Mouse (Mus musculus) ovary, postnatal 36 days (tissue): ENCODE measurements around the gene Klf7.

Experiments used
- DNase-seq: peaks from one replicate; pipeline ENCODE4 v3.0.0; 2022; ENCODE audit warnings: low spot score, mixed read lengths

The Klf7 gene

GRCm38 (mm10) chr1:64032502-64033231 is 89.4 kb downstream of the Klf7 start:
- DNase-seq, result no peak

DNA sequence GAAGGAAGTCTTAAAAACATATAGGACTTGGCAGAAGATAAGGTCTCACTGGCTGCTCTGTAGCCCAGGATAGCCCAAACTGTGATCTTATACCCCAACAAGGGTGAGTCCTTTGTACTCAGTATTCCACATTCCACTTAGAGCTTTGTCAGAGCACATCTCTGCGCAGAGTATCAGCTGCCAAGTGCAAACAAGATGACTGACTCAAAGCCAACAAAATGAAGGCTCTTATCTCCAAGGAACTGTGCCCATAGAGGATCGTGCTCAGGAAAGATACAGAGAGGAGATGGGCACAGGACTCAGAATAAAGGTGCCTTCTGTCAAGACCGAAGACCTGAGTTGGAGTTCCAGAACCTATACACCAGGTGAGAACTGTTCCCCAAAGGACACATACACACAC is 100.1 kb downstream of the Klf7 start:
- DNase-seq, result no peak

GRCm38 (mm10) chr1:64020672-64021635 is 101.1 kb downstream of the Klf7 start:
- DNase-seq, result no peak

DNA sequence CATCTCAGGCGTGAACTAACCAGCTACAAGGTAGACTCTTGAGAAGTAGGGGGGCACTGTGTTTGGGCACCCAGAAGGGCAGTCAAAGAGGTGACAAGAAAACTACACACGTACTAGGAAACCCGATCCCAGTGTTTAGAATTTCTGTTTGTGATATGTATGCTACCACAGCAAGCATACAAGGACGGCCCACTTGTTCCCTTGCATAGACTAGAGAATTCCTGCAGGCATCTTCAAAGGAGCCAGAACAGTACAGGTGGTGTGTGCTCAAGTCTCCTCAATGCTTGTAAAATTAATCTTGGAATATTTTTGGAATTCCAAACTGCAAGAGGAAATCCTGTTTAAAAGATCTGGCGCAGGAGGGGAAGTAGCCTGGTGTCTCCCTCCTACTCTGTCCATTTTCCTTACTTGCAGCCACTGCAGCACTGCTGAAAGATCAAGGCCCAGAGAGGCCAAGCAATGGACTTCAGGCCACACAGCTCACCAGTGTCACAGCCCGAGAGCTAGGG is 102.9 kb downstream of the Klf7 start:
- DNase-seq, result no peak

- DNase-seq, result no peak
Measured at GRCm38 (mm10) chr1:64018466-64019077, 103.5 kb downstream of the Klf7 start.

DNA sequence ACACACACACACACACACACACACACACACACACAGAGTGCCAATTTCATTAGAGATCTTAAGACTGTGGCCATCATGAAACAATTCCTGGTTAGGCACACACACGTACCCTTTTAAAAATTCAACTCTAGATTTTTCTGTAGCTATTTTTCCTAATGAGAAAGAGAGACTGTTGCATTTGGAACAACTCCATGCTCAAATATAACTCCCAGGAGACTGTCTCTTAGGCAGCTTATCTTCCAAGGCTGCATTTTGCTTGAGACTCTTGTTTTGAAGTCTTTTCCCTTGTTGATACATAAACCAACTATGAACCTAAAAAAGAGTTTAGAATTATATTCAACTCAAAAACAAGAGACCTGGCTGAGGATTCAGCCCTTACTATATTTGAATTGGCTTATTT is 108.0 kb downstream of the Klf7 start:
- DNase-seq, result no peak

- no peak for DNase-seq
Measured at GRCm38 (mm10) chr1:64008994-64009393, 113.1 kb downstream of the Klf7 start.

GRCm38 (mm10) chr1:64008031-64008430 is 114.1 kb downstream of the Klf7 start:
- no peak for DNase-seq

DNA sequence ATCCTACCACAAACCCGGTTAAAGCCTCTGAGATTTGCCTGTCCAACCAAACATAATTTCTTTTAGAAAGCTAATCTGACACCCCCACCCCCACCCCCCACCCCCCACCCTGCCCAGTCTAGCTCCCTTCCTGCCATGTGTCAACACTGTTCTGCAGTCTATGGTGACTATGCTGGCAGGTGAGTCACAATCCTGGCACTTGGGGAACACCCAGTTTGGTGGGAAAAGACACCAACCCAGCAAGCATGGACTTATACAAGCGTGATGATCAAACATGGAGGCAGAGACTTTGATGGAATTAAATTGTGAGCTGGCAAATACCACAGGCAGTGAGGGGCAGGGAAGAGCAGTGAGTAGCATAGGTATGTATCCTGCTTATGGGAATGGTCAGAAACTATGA is 116.9 kb downstream of the Klf7 start:
- DNase-seq, result no peak

DNA sequence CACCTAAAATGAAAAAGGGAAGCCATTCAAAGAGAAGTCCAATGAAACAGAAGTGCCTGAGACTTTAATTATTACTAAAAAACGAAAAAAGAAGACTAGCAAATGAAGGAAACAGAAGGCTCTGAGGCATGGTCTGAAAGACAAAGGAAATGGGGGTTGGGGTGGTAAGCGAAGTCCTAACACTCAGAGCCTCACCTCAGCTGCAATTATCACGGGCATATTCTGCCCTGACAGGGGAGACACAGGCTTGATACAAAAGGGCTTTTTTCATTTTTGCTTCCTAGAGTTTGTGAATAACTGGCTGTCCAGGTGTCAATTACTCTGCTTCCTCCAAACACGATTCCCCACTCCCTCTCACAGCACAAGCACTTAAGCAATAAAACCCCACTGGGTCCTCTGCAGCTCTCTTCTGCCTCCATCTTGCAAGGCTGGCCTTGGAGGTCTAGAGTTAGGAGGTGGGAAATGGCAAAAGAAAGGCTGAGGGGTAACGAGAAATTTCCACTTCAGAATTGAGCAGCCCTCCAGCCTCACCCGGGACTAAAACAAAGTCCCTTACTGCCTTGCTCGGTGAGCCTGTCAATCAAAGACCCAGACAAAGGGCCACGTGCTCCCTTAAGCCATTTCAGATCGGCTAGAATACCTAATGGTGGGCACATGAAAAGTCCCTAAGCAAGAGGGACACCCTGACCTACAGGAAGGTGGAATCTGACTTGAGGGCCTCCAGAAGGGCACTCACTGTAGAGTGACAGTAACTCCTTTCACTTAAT is 118.4 kb downstream of the Klf7 start:
- no peak for DNase-seq

GRCm38 (mm10) chr1:64002036-64002435 is 120.0 kb downstream of the Klf7 start:
- DNase-seq, result no peak

DNA sequence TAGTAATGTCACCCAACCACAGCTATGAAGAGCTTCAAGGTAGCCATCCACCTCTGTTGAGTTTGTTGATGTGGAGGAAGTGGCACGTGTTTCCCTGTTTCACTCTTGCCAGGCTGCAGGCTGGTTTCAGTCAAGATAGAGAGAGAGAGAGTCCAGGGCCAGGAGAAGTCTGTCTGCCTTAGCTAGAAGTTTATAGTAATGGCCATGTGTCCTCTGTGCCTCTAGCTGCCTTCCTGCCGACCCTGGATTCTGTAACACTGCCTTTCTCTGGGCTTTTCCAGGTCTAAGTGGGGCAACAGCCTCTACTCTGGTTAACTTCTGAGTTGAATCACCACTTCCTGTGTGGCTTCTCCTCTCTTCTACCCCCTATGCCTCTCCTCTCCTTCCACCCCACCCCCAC is 121.5 kb downstream of the Klf7 start:
- no peak for DNase-seq

DNA sequence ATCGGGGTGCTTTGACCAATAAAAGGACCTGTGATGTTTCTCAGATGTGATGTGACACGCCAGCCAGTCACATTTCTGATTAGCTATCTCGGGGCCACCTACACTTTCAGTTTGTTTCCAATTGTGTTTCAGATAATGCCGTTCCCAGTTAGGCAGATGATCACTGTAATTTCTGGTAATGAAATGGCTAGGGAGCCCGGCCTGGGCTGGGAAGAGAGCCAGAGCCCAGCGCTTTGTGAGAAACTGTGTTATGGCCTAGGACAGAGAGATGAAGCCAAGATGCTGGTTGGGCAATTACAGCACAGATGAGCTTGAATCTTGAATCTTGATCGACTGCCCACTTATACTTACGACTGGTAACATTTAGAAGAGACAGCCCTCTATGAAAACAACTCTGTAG is 122.6 kb downstream of the Klf7 start:
- no peak for DNase-seq

DNA sequence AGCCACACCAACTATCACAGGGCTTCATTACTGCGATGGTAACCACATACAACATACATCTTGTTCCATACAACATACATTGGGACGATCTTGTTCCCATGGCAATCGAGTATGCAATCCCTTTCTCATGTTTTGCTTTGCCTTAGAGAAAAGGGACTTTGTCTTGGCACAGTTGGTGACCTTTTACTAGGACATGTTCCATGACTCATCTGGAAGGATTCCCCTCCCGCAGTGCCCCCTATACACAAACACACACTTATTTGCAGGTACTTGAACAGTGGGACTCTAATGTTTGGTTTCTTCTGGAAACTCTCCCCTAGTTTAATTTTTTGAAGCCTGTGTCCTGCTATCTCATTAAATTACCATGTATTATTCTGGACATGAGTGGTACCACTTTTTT is 123.2 kb downstream of the Klf7 start:
- no peak for DNase-seq

DNA sequence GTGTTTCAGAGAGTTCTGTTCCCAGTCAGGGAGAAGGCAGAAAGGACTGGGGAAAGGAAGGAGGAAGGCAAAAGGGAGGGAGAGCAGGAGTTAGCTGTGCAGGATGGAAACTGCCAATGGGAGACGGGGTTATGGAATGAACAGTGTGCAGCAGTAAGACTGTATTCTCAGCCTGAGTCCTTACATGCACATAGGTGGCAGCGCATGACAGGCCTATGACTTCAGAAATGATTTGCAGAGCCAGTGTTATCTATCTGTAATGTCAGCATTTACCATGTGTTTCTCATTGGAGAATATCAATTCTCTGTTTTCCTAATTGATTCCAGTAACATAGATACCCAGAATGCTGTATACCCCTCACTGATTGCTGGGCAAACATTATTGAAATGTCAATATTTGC is 123.9 kb downstream of the Klf7 start:
- no peak for DNase-seq

GRCm38 (mm10) chr1:63995828-63996227 is 126.3 kb downstream of the Klf7 start:
- DNase-seq, result no peak

GRCm38 (mm10) chr1:63995137-63995492 is 127.0 kb downstream of the Klf7 start:
- DNase-seq, result no peak

DNA sequence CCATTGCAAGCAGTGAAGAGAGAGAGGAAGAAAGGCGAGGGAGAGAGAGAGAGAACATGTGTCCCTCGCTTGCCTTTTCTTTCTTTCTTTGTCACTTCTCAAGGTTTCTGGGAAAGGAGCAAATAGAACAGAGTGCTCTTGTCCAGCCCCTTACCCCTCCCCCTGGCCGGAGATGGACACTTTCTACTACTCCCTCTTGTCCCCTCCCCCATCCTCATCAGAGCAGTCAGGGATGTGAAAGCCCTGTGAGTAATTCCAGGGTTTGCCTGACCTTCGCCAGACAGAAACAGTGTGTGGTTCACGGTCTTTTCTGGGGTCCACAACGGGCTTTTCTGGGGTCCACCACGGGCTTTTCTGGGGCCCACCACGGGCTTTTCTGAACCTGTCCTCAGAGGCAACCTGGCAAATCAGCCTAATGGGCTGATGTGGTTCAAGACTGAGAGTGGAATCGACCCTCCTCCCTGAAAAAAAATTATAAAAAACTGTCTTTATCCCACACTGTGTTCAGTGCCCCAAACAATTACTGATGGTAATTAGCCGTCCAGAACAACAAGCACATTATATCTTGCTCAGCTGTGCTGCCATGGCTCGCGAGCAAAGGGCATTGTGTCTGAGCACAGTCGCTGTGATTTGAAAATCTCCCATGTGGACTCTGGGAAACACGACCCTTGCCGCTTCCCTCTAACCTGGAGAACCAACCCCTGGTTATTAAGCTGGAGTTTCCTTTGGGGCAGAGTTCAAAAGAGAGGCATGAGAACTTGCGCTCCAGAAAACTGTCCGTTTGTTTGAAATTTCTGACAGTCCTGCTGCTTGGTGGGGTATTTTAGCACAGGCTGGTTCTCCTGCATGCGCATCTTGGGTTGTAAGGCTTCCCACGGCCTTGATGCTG is 127.6 kb downstream of the Klf7 start:
- no peak for DNase-seq

GRCm38 (mm10) chr1:63992506-63992905 is 129.6 kb downstream of the Klf7 start:
- DNase-seq, result no peak

- DNase-seq, result no peak
Measured at GRCm38 (mm10) chr1:63990416-63990815, 131.7 kb downstream of the Klf7 start.

- DNase-seq, result no peak
Measured at GRCm38 (mm10) chr1:63980733-63981132, 141.3 kb downstream of the Klf7 start.
